In the genomic region with DNA sequence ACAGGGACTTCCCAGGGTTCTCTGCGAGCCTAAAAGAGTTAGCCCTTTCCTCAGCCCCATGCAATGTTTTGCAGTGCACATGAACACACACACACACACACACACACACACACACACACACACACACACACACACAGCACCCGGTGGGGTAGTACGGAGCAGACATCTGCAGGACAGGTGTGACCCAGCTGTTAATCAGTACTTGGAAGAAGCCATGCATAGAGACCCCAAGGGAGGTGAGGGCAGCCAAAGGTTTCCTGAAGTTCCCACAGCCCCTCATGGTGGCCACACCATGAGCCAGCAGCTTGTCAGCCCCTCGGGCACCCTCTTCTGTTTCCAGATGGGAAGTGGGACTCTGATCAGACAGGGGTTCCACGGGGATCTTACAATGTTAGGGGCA, we compare ENCODE assay signal across 23 mouse cellular contexts. TPM values are rescaled to one million over a fixed set of nuclear protein-coding genes. Genes with fewer than 3 reads are reported as not detected.
DNase-seq lines count a peak whose midpoint lies in the region; ATAC-seq and TF ChIP-seq lines count a peak whose summit lies in the region.
"Had no signal": no experiment of that assay in that cellular context is flagged by ENCODE, and none has a peak within 500 bp of the region (broad histone marks: within the 10 kb centered on the region; RNA-seq: fewer than 3 reads in every experiment).

No protein-coding gene starts in this region.

- peaks cover 20% of the 10 kb centered on the region for H3K4me1 ChIP-seq in forebrain, embryonic 10.5 days
- H3K4me1 ChIP-seq in forebrain, embryonic 16.5 days (replicated peaks; ENCODE audit: control insufficient read depth, insufficient read depth, low read length), result peaks cover 15% of the 10 kb centered on the region
- H3K4me1 ChIP-seq in lung, embryonic 14.5 days (ENCODE audit: insufficient read depth), result peaks cover 8% of the 10 kb centered on the region
- H3K4me1 ChIP-seq in limb, embryonic 14.5 days (ENCODE audit: control insufficient read depth, insufficient read depth, low read length), result peaks cover 29% of the 10 kb centered on the region

- TF ChIP-seq POLR2A in limb, embryonic 14.5 days (IDR thresholded peaks at IDR 0.05; ENCODE audit: borderline replicate concordance, extremely low read depth, insufficient read depth, insufficient read length), result no peak

- H3K4me2 ChIP-seq in forebrain, embryonic 16.5 days (ENCODE audit: low read length), result no peak overlapping the region
- H3K4me2 ChIP-seq in lung, embryonic 14.5 days, result no peak overlapping the region
- H3K4me2 ChIP-seq in limb, embryonic 14.5 days (replicated peaks; ENCODE audit: low read depth, low read length, severe bottlenecking), result no peak overlapping the region
- H3K4me2 ChIP-seq: embryonic facial prominence, embryonic 13.5 days; heart, embryonic 13.5 days; hindbrain, embryonic 12.5 days; hindbrain, embryonic 15.5 days had no signal

- no peak overlapping the region for H3K9ac ChIP-seq in forebrain, embryonic 16.5 days (replicated peaks; ENCODE audit: low read depth, low read length)
- H3K9ac ChIP-seq in lung, embryonic 14.5 days, result no peak overlapping the region
- H3K9ac ChIP-seq in limb, embryonic 14.5 days (ENCODE audit: low read depth, low read length, severe bottlenecking), result no peak overlapping the region
- H3K9ac ChIP-seq: embryonic facial prominence, embryonic 13.5 days; heart, embryonic 13.5 days; hindbrain, embryonic 12.5 days; hindbrain, embryonic 15.5 days had no signal

- no peak for ATAC-seq in forebrain, embryonic 16.5 days
- no peak for ATAC-seq in lung, embryonic 14.5 days (ENCODE audit: insufficient read depth)
- peak; percentile 59 for ATAC-seq in limb, embryonic 14.5 days (ENCODE audit: low FRiP score, low read depth)
- ATAC-seq: forebrain, embryonic 14.5 days; intestine, postnatal 0 days; Patski had no signal

- 0 out of 2 replicates have a peak, but pooled peaks have one; percentile 3 for TF ChIP-seq CTCF in lung, embryonic 14.5 days (IDR thresholded peaks at IDR 0.05; ENCODE audit: low read depth)

- no peaks in the 10 kb centered on the region for H3K36me3 ChIP-seq in forebrain, embryonic 10.5 days (replicated peaks)
- H3K36me3 ChIP-seq in forebrain, embryonic 16.5 days (ENCODE audit: control insufficient read depth, insufficient read depth), result no peaks in the 10 kb centered on the region
- H3K36me3 ChIP-seq in lung, embryonic 14.5 days (ENCODE audit: insufficient read depth), result no peaks in the 10 kb centered on the region
- H3K36me3 ChIP-seq in limb, embryonic 14.5 days (ENCODE audit: control insufficient read depth, insufficient read depth, low read length), result no peaks in the 10 kb centered on the region
- H3K36me3 ChIP-seq: embryonic facial prominence, embryonic 13.5 days; G1E; heart, embryonic 13.5 days; hindbrain, embryonic 12.5 days; hindbrain, embryonic 15.5 days had no signal

- WGBS in forebrain, embryonic 10.5 days, result 79% methylated on average over 5 of the region's 5 CpGs
- WGBS in forebrain, embryonic 16.5 days, result 77% methylated on average over 5 of the region's 5 CpGs
- 75% methylated on average over 4 of the region's 5 CpGs for WGBS in lung, embryonic 14.5 days
- 52% methylated on average over 5 of the region's 5 CpGs for WGBS in limb, embryonic 14.5 days

- H3K9me3 ChIP-seq in forebrain, embryonic 10.5 days, result no peaks in the 10 kb centered on the region
- H3K9me3 ChIP-seq in forebrain, embryonic 16.5 days (ENCODE audit: control insufficient read depth, low read length), result no peaks in the 10 kb centered on the region
- no peaks in the 10 kb centered on the region for H3K9me3 ChIP-seq in lung, embryonic 14.5 days (ENCODE audit: low read depth, low read length)
- no peaks in the 10 kb centered on the region for H3K9me3 ChIP-seq in limb, embryonic 14.5 days (ENCODE audit: control insufficient read depth, low read length)
- H3K9me3 ChIP-seq: embryonic facial prominence, embryonic 13.5 days; G1E; heart, embryonic 13.5 days; hindbrain, embryonic 12.5 days; hindbrain, embryonic 15.5 days had no signal

- DNase-seq in forebrain, embryonic 10.5 days (ENCODE audit: extremely low spot score, low spot score), result no peak
- no peak for DNase-seq in lung, embryonic 14.5 days
- DNase-seq in lung, postnatal 4 days, result no peak
- DNase-seq in limb, embryonic 14.5 days (ENCODE audit: low spot score), result peak; percentile 69
- no peak for DNase-seq in ovary, adult 18-20 months (ENCODE audit: low spot score)
- DNase-seq: adrenal gland, postnatal 14 days; cerebellum, adult 11 months; cerebellum, adult 2 months; cerebellum, adult 9-11 months; cerebellum, postnatal 25 days; gastrocnemius, postnatal 10 days; gastrocnemius, postnatal 36 days; heart, adult 2 months; heart, postnatal 14 days had no signal

- H3K27me3 ChIP-seq in forebrain, embryonic 10.5 days (ENCODE audit: poor library complexity, severe bottlenecking), result peaks cover 20% of the 10 kb centered on the region
- H3K27me3 ChIP-seq in forebrain, embryonic 16.5 days (replicated peaks; ENCODE audit: control insufficient read depth, insufficient read depth, low read length), result no peaks in the 10 kb centered on the region
- H3K27me3 ChIP-seq in lung, embryonic 14.5 days (ENCODE audit: insufficient read depth, low read length), result no peaks in the 10 kb centered on the region
- H3K27me3 ChIP-seq in limb, embryonic 14.5 days (ENCODE audit: control insufficient read depth, insufficient read depth, low read length), result no peaks in the 10 kb centered on the region
- H3K27me3 ChIP-seq: embryonic facial prominence, embryonic 13.5 days; hindbrain, embryonic 15.5 days had no signal

- H3K27ac ChIP-seq in forebrain, embryonic 10.5 days, result 0 out of 2 replicates have a peak overlapping the region, but pooled peaks have one; percentile 11
- H3K27ac ChIP-seq in forebrain, embryonic 16.5 days (ENCODE audit: low read length), result no peak overlapping the region
- H3K27ac ChIP-seq in lung, embryonic 14.5 days (ENCODE audit: low read depth), result no peak overlapping the region
- H3K27ac ChIP-seq in limb, embryonic 14.5 days (replicated peaks; ENCODE audit: low read depth, low read length), result no peak overlapping the region
- H3K27ac ChIP-seq: embryonic facial prominence, embryonic 13.5 days; heart, adult 2 months; heart, embryonic 13.5 days; hindbrain, embryonic 12.5 days; hindbrain, embryonic 15.5 days had no signal

- H3K4me3 ChIP-seq in forebrain, embryonic 10.5 days, result no peak overlapping the region
- H3K4me3 ChIP-seq in forebrain, embryonic 16.5 days (replicated peaks; ENCODE audit: low read length), result no peak overlapping the region
- H3K4me3 ChIP-seq in lung, embryonic 14.5 days (ENCODE audit: low read depth, low read length), result no peak overlapping the region
- H3K4me3 ChIP-seq in limb, embryonic 14.5 days (replicated peaks; ENCODE audit: low read length), result no peak overlapping the region
- H3K4me3 ChIP-seq: embryonic facial prominence, embryonic 13.5 days; heart, adult 2 months; heart, embryonic 13.5 days; hindbrain, embryonic 12.5 days; hindbrain, embryonic 15.5 days had no signal

RNA-seq across cellular contexts. Expression of a gene that starts 28.1 kb away (rescaled TPM):
- 0.17 and 0.32 TPM in 2 replicates for polyA plus RNA-seq in forebrain, embryonic 10.5 days (2016; fragmentation: Nextera tagmentation; extraction: Ambion mirVana)
- 0.37 and 0.53 TPM in 2 replicates for polyA plus RNA-seq in forebrain, embryonic 16.5 days (2015; fragmentation: Nextera tagmentation; extraction: Ambion mirVana)
- 21.4 and 21.5 TPM in 2 replicates for polyA plus RNA-seq in lung, embryonic 14.5 days (2014; fragmentation: Nextera tagmentation; extraction: Ambion mirVana)
- 115 and 178 TPM in 2 replicates for polyA plus RNA-seq in limb, embryonic 14.5 days (2012; rRNA removed)
- 39.1 and 40.1 TPM in 2 replicates for polyA plus RNA-seq in limb, embryonic 14.5 days (2014; fragmentation: Nextera tagmentation; extraction: Ambion mirVana)
- polyA plus RNA-seq: G1E had no signal

Comparison
In these comparisons a context has a peak if more than half of its experiments do, and no peak if none do; other contexts are left out.
1. RNA of a gene that starts 28.1 kb away (polyA plus RNA-seq): 39.1 to 178 TPM in limb, embryonic 14.5 days and 21.4 to 21.5 TPM in lung, embryonic 14.5 days; 0.37 to 0.53 TPM in forebrain, embryonic 16.5 days and 0.17 to 0.32 TPM in forebrain, embryonic 10.5 days; every median in the first group is over 10 times any median in the second.